Mouse (Mus musculus): Measurements from ENCODE around the gene Slc38a4. TPM values are rescaled to one million over a fixed set of nuclear protein-coding genes. Genes with fewer than 3 reads are reported as not detected.

Slc38a4 gene
- polyA plus RNA-seq, 1 experiment from 2014 or later: 20.9 TPM

GRCm38 (mm10) chr15:97015036-97015596 lies 40.6 kb downstream of the Slc38a4 start:
- ATAC-seq (ENCODE audit: low FRiP score) (no peak), DNase-seq (ENCODE audit: low spot score, missing footprints) (peak; percentile 33)
- Histone ChIP-seq H3K9me3 (ENCODE audit: control insufficient read depth, low read length) (no peaks in the 10 kb centered on the region), H3K36me3 (ENCODE audit: control insufficient read depth, insufficient read depth, low read length) (no peaks in the 10 kb centered on the region), H3K4me1 (ENCODE audit: control insufficient read depth, insufficient read depth, low read length) (no peaks in the 10 kb centered on the region), H3K27ac (ENCODE audit: low read depth, low read length) (no peak overlapping the region), H3K27me3 (ENCODE audit: control insufficient read depth, insufficient read depth, low read length) (no peaks in the 10 kb centered on the region), H3K9ac (ENCODE audit: low read length) (no peak overlapping the region), H3K4me2 (no peak overlapping the region), H3K4me3 (ENCODE audit: low read depth, low read length) (no peak overlapping the region)
- 94% methylated on average over 12 of the region's 12 CpGs for WGBS

- H3K36me3 ChIP-seq (ENCODE audit: control insufficient read depth, insufficient read depth, low read length): no peaks in the 10 kb centered on the region
- no peak overlapping the region for H3K4me2 ChIP-seq
- H3K27ac ChIP-seq (ENCODE audit: low read depth, low read length): no peak overlapping the region
- H3K9me3 ChIP-seq (ENCODE audit: control insufficient read depth, low read length): no peaks in the 10 kb centered on the region
- peak; percentile 61 for DNase-seq (ENCODE audit: low spot score, missing footprints)
- WGBS: 92% methylated on average over 14 of the region's 14 CpGs
- H3K9ac ChIP-seq (ENCODE audit: low read length): no peak overlapping the region
- H3K4me3 ChIP-seq (ENCODE audit: low read depth, low read length): no peak overlapping the region
- no peaks in the 10 kb centered on the region for H3K27me3 ChIP-seq (ENCODE audit: control insufficient read depth, insufficient read depth, low read length)
- no peaks in the 10 kb centered on the region for H3K4me1 ChIP-seq (ENCODE audit: control insufficient read depth, insufficient read depth, low read length)
- no peak for ATAC-seq (ENCODE audit: low FRiP score)
Observed at GRCm38 (mm10) chr15:97011599-97012372, 44.0 kb downstream of the Slc38a4 start.

- peak; percentile 72 for DNase-seq (ENCODE audit: low spot score, missing footprints)
- no peaks in the 10 kb centered on the region for H3K36me3 ChIP-seq (ENCODE audit: control insufficient read depth, insufficient read depth, low read length)
- no peaks in the 10 kb centered on the region for H3K27me3 ChIP-seq (ENCODE audit: control insufficient read depth, insufficient read depth, low read length)
- H3K4me2 ChIP-seq: no peak overlapping the region
- H3K4me1 ChIP-seq (ENCODE audit: control insufficient read depth, insufficient read depth, low read length): no peaks in the 10 kb centered on the region
- ATAC-seq (ENCODE audit: low FRiP score): no peak
- WGBS: 87% methylated on average over 3 of the region's 3 CpGs
- no peak overlapping the region for H3K9ac ChIP-seq (ENCODE audit: low read length)
- H3K9me3 ChIP-seq (ENCODE audit: control insufficient read depth, low read length): no peaks in the 10 kb centered on the region
- no peak overlapping the region for H3K4me3 ChIP-seq (ENCODE audit: low read depth, low read length)
- no peak overlapping the region for H3K27ac ChIP-seq (ENCODE audit: low read depth, low read length)
Observed at GRCm38 (mm10) chr15:97009271-97009670, 46.5 kb downstream of the Slc38a4 start.

- no peak overlapping the region for H3K4me3 ChIP-seq (ENCODE audit: low read depth, low read length)
- H3K36me3 ChIP-seq (ENCODE audit: control insufficient read depth, insufficient read depth, low read length): no peaks in the 10 kb centered on the region
- no peak overlapping the region for H3K9ac ChIP-seq (ENCODE audit: low read length)
- H3K4me1 ChIP-seq (ENCODE audit: control insufficient read depth, insufficient read depth, low read length): no peaks in the 10 kb centered on the region
- no peak overlapping the region for H3K4me2 ChIP-seq
- H3K9me3 ChIP-seq (ENCODE audit: control insufficient read depth, low read length): no peaks in the 10 kb centered on the region
- DNase-seq (ENCODE audit: low spot score, missing footprints): peak; percentile 62
- ATAC-seq (ENCODE audit: low FRiP score): no peak
- no peak overlapping the region for H3K27ac ChIP-seq (ENCODE audit: low read depth, low read length)
- 90% methylated on average over 15 of the region's 15 CpGs for WGBS
- H3K27me3 ChIP-seq (ENCODE audit: control insufficient read depth, insufficient read depth, low read length): no peaks in the 10 kb centered on the region
Observed at GRCm38 (mm10) chr15:97005631-97006234, 50.0 kb downstream of the Slc38a4 start.

DNA sequence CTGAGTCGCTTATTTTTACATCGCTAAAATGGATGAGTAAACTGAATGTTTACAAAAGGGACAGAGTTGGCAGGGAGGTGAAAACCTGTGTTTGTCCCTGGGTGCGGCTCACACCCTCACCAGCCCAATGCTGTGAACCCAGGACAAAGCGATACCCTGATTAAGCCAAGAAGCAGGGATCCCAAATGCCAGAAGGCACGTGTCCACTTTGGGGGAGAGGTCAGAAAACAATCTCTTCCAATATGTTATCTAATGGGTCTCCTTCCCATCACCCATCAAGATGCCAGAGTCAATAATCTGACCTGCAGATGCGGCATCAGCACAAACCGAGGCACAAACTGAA lies 51.3 kb downstream of the Slc38a4 start:
- Histone ChIP-seq H3K4me2 (no peak overlapping the region), H3K27me3 (ENCODE audit: control insufficient read depth, insufficient read depth, low read length) (no peaks in the 10 kb centered on the region), H3K27ac (ENCODE audit: low read depth, low read length) (no peak overlapping the region), H3K4me3 (ENCODE audit: low read depth, low read length) (no peak overlapping the region), H3K36me3 (ENCODE audit: control insufficient read depth, insufficient read depth, low read length) (no peaks in the 10 kb centered on the region), H3K9me3 (ENCODE audit: control insufficient read depth, low read length) (no peaks in the 10 kb centered on the region), H3K4me1 (ENCODE audit: control insufficient read depth, insufficient read depth, low read length) (no peaks in the 10 kb centered on the region), H3K9ac (ENCODE audit: low read length) (no peak overlapping the region)
- no peak for ATAC-seq (ENCODE audit: low FRiP score)
- peak; percentile 17 for DNase-seq (ENCODE audit: low spot score, missing footprints)
- 88% methylated on average over 7 of the region's 7 CpGs for WGBS

- H3K4me3 ChIP-seq (ENCODE audit: low read depth, low read length): no peak overlapping the region
- no peak for ATAC-seq (ENCODE audit: low FRiP score)
- H3K4me1 ChIP-seq (ENCODE audit: control insufficient read depth, insufficient read depth, low read length): no peaks in the 10 kb centered on the region
- H3K36me3 ChIP-seq (ENCODE audit: control insufficient read depth, insufficient read depth, low read length): no peaks in the 10 kb centered on the region
- no peak overlapping the region for H3K4me2 ChIP-seq
- no peak overlapping the region for H3K9ac ChIP-seq (ENCODE audit: low read length)
- WGBS: 84% methylated on average over 10 of the region's 10 CpGs
- H3K27ac ChIP-seq (ENCODE audit: low read depth, low read length): no peak overlapping the region
- DNase-seq (ENCODE audit: low spot score, missing footprints): peak; percentile 79
- no peaks in the 10 kb centered on the region for H3K9me3 ChIP-seq (ENCODE audit: control insufficient read depth, low read length)
- H3K27me3 ChIP-seq (ENCODE audit: control insufficient read depth, insufficient read depth, low read length): no peaks in the 10 kb centered on the region
Observed at GRCm38 (mm10) chr15:97003851-97004524, 51.8 kb downstream of the Slc38a4 start.

DNA sequence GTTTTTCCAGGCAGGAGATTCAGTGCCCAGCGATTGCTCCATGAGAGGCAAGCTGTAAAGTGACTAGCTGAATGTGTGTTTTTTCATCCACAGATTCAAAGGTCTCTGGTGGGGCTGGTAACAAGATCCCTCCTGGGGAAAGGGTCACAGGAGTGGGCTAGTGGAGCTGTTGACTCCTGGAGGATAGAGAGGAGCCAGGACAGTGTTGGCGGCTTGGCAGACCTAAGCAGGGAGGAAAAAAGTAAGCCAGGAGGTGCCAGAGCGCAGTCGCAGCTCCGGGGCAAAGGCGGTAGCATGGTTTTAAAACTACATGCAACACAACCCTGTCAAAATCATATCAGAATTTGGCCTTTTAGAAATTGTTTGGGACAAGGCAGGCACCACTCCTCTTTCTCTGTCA lies 52.6 kb downstream of the Slc38a4 start:
- H3K36me3 ChIP-seq (ENCODE audit: control insufficient read depth, insufficient read depth, low read length): no peaks in the 10 kb centered on the region
- H3K27ac ChIP-seq (ENCODE audit: low read depth, low read length): no peak overlapping the region
- DNase-seq (ENCODE audit: low spot score, missing footprints) (peak; percentile 80), ATAC-seq (ENCODE audit: low FRiP score) (no peak)
- H3K9me3 ChIP-seq (ENCODE audit: control insufficient read depth, low read length): no peaks in the 10 kb centered on the region
- no peak overlapping the region for H3K9ac ChIP-seq (ENCODE audit: low read length)
- no peaks in the 10 kb centered on the region for H3K4me1 ChIP-seq (ENCODE audit: control insufficient read depth, insufficient read depth, low read length)
- WGBS: 72% methylated on average over 6 of the region's 6 CpGs
- peak overlapping the region; percentile 14 for H3K4me3 ChIP-seq (ENCODE audit: low read depth, low read length)
- peak overlapping the region; percentile 26 for H3K4me2 ChIP-seq
- no peaks in the 10 kb centered on the region for H3K27me3 ChIP-seq (ENCODE audit: control insufficient read depth, insufficient read depth, low read length)

DNA sequence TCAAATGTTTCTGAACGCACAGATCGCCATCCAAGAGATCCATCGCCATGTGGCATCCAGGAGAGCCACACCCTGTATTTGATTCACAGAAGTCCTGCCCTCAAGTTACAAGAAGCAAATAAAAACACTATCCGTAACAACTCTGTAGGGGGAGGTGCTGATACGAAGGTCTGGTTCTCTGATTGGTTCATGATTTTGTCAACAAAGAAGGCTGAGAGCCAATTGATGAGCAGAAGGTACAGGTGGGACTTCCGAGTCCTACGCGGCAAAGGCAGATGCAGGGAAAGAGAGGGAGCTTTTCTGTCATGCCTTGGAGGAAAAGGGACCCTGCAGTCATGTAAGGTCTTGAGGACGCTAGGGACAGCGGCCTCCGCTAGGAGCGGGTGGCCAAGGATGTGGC lies 53.0 kb downstream of the Slc38a4 start:
- Histone ChIP-seq H3K4me3 (ENCODE audit: low read depth, low read length) (peak overlapping the region; percentile 14), H3K9me3 (ENCODE audit: control insufficient read depth, low read length) (no peaks in the 10 kb centered on the region), H3K4me1 (ENCODE audit: control insufficient read depth, insufficient read depth, low read length) (no peaks in the 10 kb centered on the region), H3K4me2 (peak overlapping the region; percentile 26), H3K36me3 (ENCODE audit: control insufficient read depth, insufficient read depth, low read length) (no peaks in the 10 kb centered on the region), H3K27me3 (ENCODE audit: control insufficient read depth, insufficient read depth, low read length) (no peaks in the 10 kb centered on the region), H3K27ac (ENCODE audit: low read depth, low read length) (no peak overlapping the region), H3K9ac (ENCODE audit: low read length) (no peak overlapping the region)
- 65% methylated on average over 12 of the region's 12 CpGs for WGBS
- no peak for DNase-seq (ENCODE audit: low spot score, missing footprints)
- ATAC-seq (ENCODE audit: low FRiP score): no peak

- H3K4me3 ChIP-seq (ENCODE audit: low read depth, low read length): no peak overlapping the region
- no peaks in the 10 kb centered on the region for H3K4me1 ChIP-seq (ENCODE audit: control insufficient read depth, insufficient read depth, low read length)
- H3K36me3 ChIP-seq (ENCODE audit: control insufficient read depth, insufficient read depth, low read length): no peaks in the 10 kb centered on the region
- no peak overlapping the region for H3K9ac ChIP-seq (ENCODE audit: low read length)
- no peaks in the 10 kb centered on the region for H3K9me3 ChIP-seq (ENCODE audit: control insufficient read depth, low read length)
- no peak for ATAC-seq (ENCODE audit: low FRiP score)
- no peak overlapping the region for H3K27ac ChIP-seq (ENCODE audit: low read depth, low read length)
- no peak overlapping the region for H3K4me2 ChIP-seq
- 91% methylated on average over 7 of the region's 7 CpGs for WGBS
- H3K27me3 ChIP-seq (ENCODE audit: control insufficient read depth, insufficient read depth, low read length): no peaks in the 10 kb centered on the region
- peak; percentile 79 for DNase-seq (ENCODE audit: low spot score, missing footprints)
Observed at GRCm38 (mm10) chr15:97001886-97002285, 53.9 kb downstream of the Slc38a4 start.

Measured in midbrain, embryonic 11.5 days (tissue).